Mouse (Mus musculus) heart, embryonic 15.5 days (tissue): ENCODE data around the gene Psmc6. TPM values are rescaled to one million over a fixed set of nuclear protein-coding genes. Genes with fewer than 3 reads are reported as not detected.
A peak's percentile ranks its signal among the peaks of the same experiment; 100 is the strongest.

Experiments used
- ATAC-seq: fragments of 200-750 bp; cut with Nextera tagmentation; replicated peaks from 2 replicates; pipeline ENCODE4 v1.8.0; 2017; ENCODE audit warnings: low read depth, moderate TSS enrichment; ENCODE audit not compliant: insufficient number of reproducible peaks, insufficient read depth, low FRiP score
- H3K27ac ChIP-seq: fragments of 300-500 bp; sonication (generic); 2 replicates; pipeline ENCODE4 v1.5.1; 2015; ENCODE audit warnings: mild to moderate bottlenecking, inconsistent platforms
- H3K27me3 ChIP-seq: fragments of 300-500 bp; sonication (generic); 2 replicates; pipeline ENCODE4 v1.6.1; 2015; ENCODE audit warnings: inconsistent platforms
- H3K36me3 ChIP-seq: fragments of 300-500 bp; sonication (generic); 2 replicates; pipeline ENCODE4 v1.6.1; 2015; ENCODE audit warnings: mild to moderate bottlenecking, inconsistent platforms
- H3K4me1 ChIP-seq: fragments of 300-500 bp; sonication (generic); replicated peaks from 2 replicates; pipeline ENCODE4 v1.6.1; 2015; ENCODE audit warnings: inconsistent platforms
- H3K4me2 ChIP-seq: fragments of 300-500 bp; sonication (generic); 2 replicates; pipeline ENCODE4 v1.6.1; 2015; ENCODE audit warnings: inconsistent platforms, mild to moderate bottlenecking, moderate library complexity
- H3K4me3 ChIP-seq: fragments of 300-500 bp; sonication (generic); 2 replicates; pipeline ENCODE4 v1.5.1; 2015; ENCODE audit warnings: mild to moderate bottlenecking, inconsistent platforms
- H3K9ac ChIP-seq: fragments of 300-500 bp; sonication (generic); 2 replicates; pipeline ENCODE4 v1.6.1; 2015; ENCODE audit warnings: mild to moderate bottlenecking, inconsistent platforms
- H3K9me3 ChIP-seq: fragments of 300-500 bp; sonication (generic); replicated peaks from 2 replicates; pipeline ENCODE4 v1.6.1; 2016; ENCODE audit warnings: inconsistent platforms
- WGBS: fragments of 180-500 bp; shearing (Covaris S2); methylation state at CpG from one replicate; pipeline ENCODE4 v1.1.7; 2015; ENCODE audit warnings: mixed read lengths; 5-methylcytosine and 5-hydroxymethylcytosine counted together
- polyA plus RNA-seq: library from polyadenylated mRNA; unstranded; fragments of >200 nt; fragmentation: Nextera tagmentation; extraction: Ambion mirVana; gene quantifications from 2 replicates; pipeline ENCODE4 v1.2.1, GENCODE M21; 2015

The Psmc6 gene
- polyA plus RNA-seq, 1 experiment from 2014 or later: 117 TPM

GRCm38 (mm10) chr14:45318426-45319236 lies 11.0 kb upstream of the Psmc6 start, which contains the start of gene Ero1l:
Gene Ero1l, minus strand, starts transcription at chr14:45318771.
- WGBS: 1% methylated on average over 68 of the region's 74 CpGs
- Histone ChIP-seq H3K9ac (peak within 1 kb of the TSS; percentile 88), H3K27ac (peak within 1 kb of the TSS; percentile 97), H3K4me3 (peak within 1 kb of the TSS; percentile 81), H3K9me3 (no peaks in the 10 kb centered on the region), H3K36me3 (no peaks in the 10 kb centered on the region), H3K4me2 (peak within 1 kb of the TSS; percentile 71), H3K4me1 (peaks cover 32% of the 10 kb centered on the region), H3K27me3 (no peaks in the 10 kb centered on the region)
- peak; percentile 93 for ATAC-seq

- Histone ChIP-seq H3K36me3 (no peaks in the 10 kb centered on the region), H3K4me2 (peak overlapping the region; percentile 71; the same call in 1 of the 2 replicates), H3K27me3 (no peaks in the 10 kb centered on the region), H3K4me3 (no peak overlapping the region), H3K27ac (peak overlapping the region; percentile 97), H3K9ac (no peak overlapping the region), H3K4me1 (peaks cover 28% of the 10 kb centered on the region), H3K9me3 (no peaks in the 10 kb centered on the region)
- no peak for ATAC-seq
- WGBS: 56% methylated on average over 3 of the region's 3 CpGs
These were observed 10.4 kb upstream of the Psmc6 start for GRCm38 (mm10) chr14:45319237-45319610.

GRCm38 (mm10) chr14:45320111-45320510 lies 9.5 kb upstream of the Psmc6 start:
- H3K27ac ChIP-seq: no peak overlapping the region
- peaks cover 26% of the 10 kb centered on the region for H3K4me1 ChIP-seq
- H3K9me3 ChIP-seq: no peaks in the 10 kb centered on the region
- H3K27me3 ChIP-seq: no peaks in the 10 kb centered on the region
- 80% methylated on average over 4 of the region's 4 CpGs for WGBS
- no peaks in the 10 kb centered on the region for H3K36me3 ChIP-seq
- H3K4me3 ChIP-seq: no peak overlapping the region
- ATAC-seq: no peak
- no peak overlapping the region for H3K4me2 ChIP-seq
- no peak overlapping the region for H3K9ac ChIP-seq

GRCm38 (mm10) chr14:45321067-45321466 lies 8.5 kb upstream of the Psmc6 start:
- Histone ChIP-seq H3K9me3 (no peaks in the 10 kb centered on the region), H3K9ac (no peak overlapping the region), H3K27me3 (no peaks in the 10 kb centered on the region), H3K4me3 (no peak overlapping the region), H3K4me2 (no peak overlapping the region), H3K36me3 (no peaks in the 10 kb centered on the region), H3K27ac (no peak overlapping the region), H3K4me1 (peaks cover 17% of the 10 kb centered on the region)
- 74% methylated on average over 3 of the region's 3 CpGs for whole genome bisulfite sequencing
- no peak for ATAC-seq

GRCm38 (mm10) chr14:45321622-45322021 lies 8.0 kb upstream of the Psmc6 start:
- ATAC-seq: no peak
- no peaks in the 10 kb centered on the region for H3K36me3 ChIP-seq
- no peaks in the 10 kb centered on the region for H3K27me3 ChIP-seq

GRCm38 (mm10) chr14:45322450-45322849 lies 7.1 kb upstream of the Psmc6 start:
- Histone ChIP-seq H3K27ac (no peak overlapping the region), H3K4me2 (no peak overlapping the region), H3K27me3 (no peaks in the 10 kb centered on the region), H3K36me3 (no peaks in the 10 kb centered on the region), H3K4me3 (no peak overlapping the region), H3K9me3 (no peaks in the 10 kb centered on the region), H3K9ac (no peak overlapping the region), H3K4me1 (peaks cover 6% of the 10 kb centered on the region; the same call in 1 of the 2 replicates)
- ATAC-seq: no peak
- WGBS: 78% methylated on average over 2 of the region's 2 CpGs

More at GRCm38 (mm10) chr14:45321622-45322021, 8.0 kb upstream of the Psmc6 start:
- Histone ChIP-seq H3K9ac (no peak overlapping the region), H3K27ac (no peak overlapping the region), H3K4me3 (no peak overlapping the region), H3K9me3 (no peaks in the 10 kb centered on the region), H3K4me2 (no peak overlapping the region), H3K4me1 (peaks cover 13% of the 10 kb centered on the region; the same call in 1 of the 2 replicates)
- WGBS: 45% methylated on average over 5 of the region's 5 CpGs

GRCm38 (mm10) chr14:45323320-45323719 lies 6.3 kb upstream of the Psmc6 start:
- Histone ChIP-seq H3K4me3 (no peak overlapping the region), H3K27me3 (no peaks in the 10 kb centered on the region), H3K4me2 (no peak overlapping the region), H3K9me3 (no peaks in the 10 kb centered on the region), H3K36me3 (no peaks in the 10 kb centered on the region), H3K9ac (no peak overlapping the region), H3K27ac (no peak overlapping the region), H3K4me1 (peaks cover 6% of the 10 kb centered on the region; the same call in 1 of the 2 replicates)
- ATAC-seq: no peak
- whole genome bisulfite sequencing: 87% methylated on average over 3 of the region's 3 CpGs

- H3K27me3 ChIP-seq: no peaks in the 10 kb centered on the region
- peaks cover 8% of the 10 kb centered on the region for H3K4me1 ChIP-seq
- H3K9me3 ChIP-seq: no peaks in the 10 kb centered on the region
- no peaks in the 10 kb centered on the region for H3K36me3 ChIP-seq
- H3K27ac ChIP-seq: no peak overlapping the region
- H3K4me2 ChIP-seq: no peak overlapping the region
- no peak overlapping the region for H3K4me3 ChIP-seq
- H3K9ac ChIP-seq: no peak overlapping the region
- no peak for ATAC-seq
These were observed 4.1 kb upstream of the Psmc6 start for GRCm38 (mm10) chr14:45325471-45325870.

- H3K4me1 ChIP-seq: peaks cover 8% of the 10 kb centered on the region; the same call in 1 of the 2 replicates
- no peaks in the 10 kb centered on the region for H3K9me3 ChIP-seq
- peaks cover 19% of the 10 kb centered on the region for H3K36me3 ChIP-seq
- 85% methylated on average over 4 of the region's 4 CpGs for WGBS
- no peak overlapping the region for H3K9ac ChIP-seq
- no peak for ATAC-seq
- no peak overlapping the region for H3K4me2 ChIP-seq
- no peaks in the 10 kb centered on the region for H3K27me3 ChIP-seq
- H3K4me3 ChIP-seq: no peak overlapping the region
- no peak overlapping the region for H3K27ac ChIP-seq
These were observed 1.4 kb upstream of the Psmc6 start for GRCm38 (mm10) chr14:45328072-45328713.

- H3K9ac ChIP-seq: peak overlapping the region; percentile 37; the same call in 1 of the 2 replicates
- peak; percentile 13; the same call in 1 of the 2 replicates for ATAC-seq
- peak overlapping the region; percentile 76 for H3K4me3 ChIP-seq
- H3K36me3 ChIP-seq: peaks cover 23% of the 10 kb centered on the region
- H3K9me3 ChIP-seq: no peaks in the 10 kb centered on the region
- H3K27me3 ChIP-seq: no peaks in the 10 kb centered on the region
- 12% methylated on average over 8 of the region's 8 CpGs for WGBS
- peaks cover 8% of the 10 kb centered on the region; the same call in 1 of the 2 replicates for H3K4me1 ChIP-seq
- H3K4me2 ChIP-seq: peak overlapping the region; percentile 65
- peak overlapping the region; percentile 33; the same call in 1 of the 2 replicates for H3K27ac ChIP-seq
These were observed 485 bp upstream of the Psmc6 start for GRCm38 (mm10) chr14:45329018-45329588.
